Mouse (Mus musculus): ENCODE measurements at regions not wholly inside any gene's neighbourhood (a gene's known extent, or its start where the extent isn't known, plus 50 kb on each side); places are given as distances from the start of the nearest gene placed in this dataset.

GRCm38 (mm10) chr11:44000056-44000455 is 99.0 kb upstream of the Adra1b start:
- no peak overlapping the region for H3K27ac ChIP-seq (ENCODE audit: insufficient read depth, low read length)
- H3K27me3 ChIP-seq (ENCODE audit: control insufficient read depth, insufficient read depth, low read length) = no peaks in the 10 kb centered on the region
- H3K36me3 ChIP-seq (ENCODE audit: control insufficient read depth, insufficient read depth, low read length) = no peaks in the 10 kb centered on the region
- WGBS = 91% methylated on average over 4 of the region's 4 CpGs
- no peaks in the 10 kb centered on the region for H3K4me1 ChIP-seq (ENCODE audit: control insufficient read depth, insufficient read depth, insufficient read length)
- no peak for DNase-seq (ENCODE audit: low read depth in 1 of 2, low spot score in 2 of 2)
- H3K4me3 ChIP-seq (ENCODE audit: extremely low read depth, insufficient read depth, insufficient read length) = no peak overlapping the region
- no peak for TF ChIP-seq POLR2A (IDR thresholded peaks at IDR 0.05; ENCODE audit: low read depth, low read length)
- TF ChIP-seq CTCF (IDR thresholded peaks at IDR 0.05; ENCODE audit: extremely low read depth, insufficient read depth, insufficient read length, insufficient replicate concordance) = no peak

DNA sequence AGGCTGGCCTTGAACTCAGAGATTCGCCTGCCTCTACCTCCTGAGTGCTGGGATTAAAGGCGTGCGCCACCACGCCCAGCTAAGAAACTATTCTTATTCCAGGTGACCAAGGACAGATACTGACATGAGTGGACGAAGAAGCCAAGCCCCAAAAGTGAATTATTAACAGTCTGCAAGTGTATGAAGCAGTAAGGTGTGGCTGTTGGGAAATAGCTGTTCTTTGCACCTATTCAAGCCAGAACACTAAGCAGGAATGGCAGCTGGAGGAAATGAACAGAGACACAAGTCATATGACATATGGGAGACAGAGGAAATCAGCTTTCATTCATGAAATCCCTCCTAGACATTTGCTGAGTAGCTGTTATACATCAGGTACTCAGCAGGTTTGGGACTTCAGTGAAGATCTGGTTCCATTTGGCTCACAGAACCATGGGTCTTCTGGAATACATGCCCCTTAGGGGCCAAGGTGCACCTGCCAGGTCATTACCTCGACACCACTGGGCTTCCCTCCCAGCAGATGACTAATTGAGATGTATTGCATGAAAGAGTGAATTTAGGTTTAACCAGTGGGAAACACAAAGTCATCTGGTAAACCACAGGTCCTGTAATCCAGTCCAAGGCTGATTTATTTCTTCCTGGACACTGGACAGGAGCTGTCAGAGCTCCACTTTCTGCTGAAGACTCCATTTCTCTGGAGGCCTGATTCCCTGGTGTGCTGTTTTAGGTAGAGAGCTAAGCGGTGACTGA is 101.0 kb upstream of the Adra1b start:
- Histone ChIP-seq H3K27me3 (ENCODE audit: control insufficient read depth, insufficient read depth, low read length) (no peaks in the 10 kb centered on the region), H3K4me3 (ENCODE audit: extremely low read depth, insufficient read depth, insufficient read length) (no peak overlapping the region), H3K4me1 (ENCODE audit: control insufficient read depth, insufficient read depth, insufficient read length) (no peaks in the 10 kb centered on the region), H3K27ac (ENCODE audit: insufficient read depth, low read length) (no peak overlapping the region), H3K36me3 (ENCODE audit: control insufficient read depth, insufficient read depth, low read length) (no peaks in the 10 kb centered on the region)
- TF ChIP-seq POLR2A (IDR thresholded peaks at IDR 0.05; ENCODE audit: low read depth, low read length) = no peak
- TF ChIP-seq CTCF (IDR thresholded peaks at IDR 0.05; ENCODE audit: extremely low read depth, insufficient read depth, insufficient read length, insufficient replicate concordance) = no peak
- DNase-seq (ENCODE audit: low read depth in 1 of 2, low spot score in 2 of 2) = no peak
- 82% methylated on average over 7 of the region's 7 CpGs for WGBS

DNA sequence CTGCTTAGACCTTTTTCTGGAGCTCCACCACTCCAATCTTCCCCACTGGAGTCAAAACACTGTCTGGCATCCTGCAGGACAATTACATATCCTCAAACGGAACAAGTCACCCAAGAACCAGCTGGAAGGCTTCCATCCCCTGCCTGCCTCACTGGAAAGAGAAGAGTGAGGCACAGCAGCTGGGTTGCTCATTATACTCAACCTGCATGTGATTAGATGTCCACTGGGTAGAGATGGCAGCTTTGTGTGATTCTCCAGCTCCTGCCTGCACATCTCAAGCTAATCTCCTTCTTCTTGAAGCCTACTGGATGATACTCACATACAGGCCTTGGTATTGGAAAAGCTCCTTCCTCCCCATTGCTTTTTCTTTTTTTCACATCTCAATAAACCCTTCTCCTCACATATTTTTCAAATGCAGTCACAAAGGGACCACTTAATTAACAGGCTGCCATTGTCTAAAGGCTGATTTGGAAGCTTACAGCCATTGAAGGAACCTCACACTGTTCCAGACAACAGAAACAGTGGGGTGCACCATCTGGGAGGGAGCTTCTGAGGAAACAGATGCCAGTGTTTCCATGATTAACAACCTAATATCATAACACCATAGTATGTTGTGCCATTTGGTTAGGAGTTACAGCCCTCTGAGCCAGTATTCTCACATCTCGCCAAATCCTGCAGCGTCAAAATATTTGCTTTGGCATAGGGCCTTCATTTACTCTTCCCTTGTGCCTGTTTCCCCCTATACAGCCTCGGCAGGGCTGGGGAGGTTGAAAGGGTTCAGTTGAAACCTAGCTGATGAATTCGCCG is 101.9 kb upstream of the Adra1b start:
- H3K36me3 ChIP-seq (ENCODE audit: control insufficient read depth, insufficient read depth, low read length) = no peaks in the 10 kb centered on the region
- WGBS = 85% methylated on average over 6 of the region's 6 CpGs
- H3K4me1 ChIP-seq (ENCODE audit: control insufficient read depth, insufficient read depth, insufficient read length) = no peaks in the 10 kb centered on the region
- H3K4me3 ChIP-seq (ENCODE audit: extremely low read depth, insufficient read depth, insufficient read length) = no peak overlapping the region
- H3K27me3 ChIP-seq (ENCODE audit: control insufficient read depth, insufficient read depth, low read length) = no peaks in the 10 kb centered on the region
- no peak overlapping the region for H3K27ac ChIP-seq (ENCODE audit: insufficient read depth, low read length)
- TF ChIP-seq CTCF (IDR thresholded peaks at IDR 0.05; ENCODE audit: extremely low read depth, insufficient read depth, insufficient read length, insufficient replicate concordance) (no peak), POLR2A (IDR thresholded peaks at IDR 0.05; ENCODE audit: low read depth, low read length) (no peak)
- no peak for DNase-seq (ENCODE audit: low read depth in 1 of 2, low spot score in 2 of 2)

DNA sequence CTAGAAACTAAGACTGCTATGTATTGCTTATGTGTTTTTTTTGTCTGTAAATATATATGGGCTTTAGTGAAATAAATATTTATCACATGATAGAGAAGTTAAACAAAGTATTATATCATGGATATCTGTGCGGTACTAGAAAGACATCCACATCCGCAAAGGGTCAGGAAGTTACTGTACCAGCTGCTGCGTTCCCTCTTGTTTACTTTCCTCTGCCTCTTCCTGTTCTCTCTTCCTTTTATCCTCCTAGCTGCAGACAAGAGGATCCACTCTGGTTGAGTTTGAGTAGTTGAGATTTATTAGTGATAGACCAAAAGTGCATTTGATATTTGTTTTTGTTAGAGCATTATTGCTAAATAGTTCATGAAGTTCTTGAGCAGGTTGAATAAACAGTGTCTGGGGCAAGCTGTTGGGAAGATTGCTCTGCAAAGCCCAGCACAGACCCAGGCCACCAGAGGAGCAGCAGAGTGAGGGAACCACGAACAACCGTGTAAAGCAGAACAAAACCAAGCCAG is 106.6 kb upstream of the Adra1b start:
- H3K27ac ChIP-seq (ENCODE audit: insufficient read depth, low read length) = no peak overlapping the region
- DNase-seq (ENCODE audit: low read depth in 1 of 2, low spot score in 2 of 2) = no peak
- 33% methylated on average over 5 of the region's 5 CpGs for WGBS
- no peak overlapping the region for H3K4me3 ChIP-seq (ENCODE audit: extremely low read depth, insufficient read depth, insufficient read length)
- H3K27me3 ChIP-seq (ENCODE audit: control insufficient read depth, insufficient read depth, low read length) = no peaks in the 10 kb centered on the region
- H3K4me1 ChIP-seq (ENCODE audit: control insufficient read depth, insufficient read depth, insufficient read length) = no peaks in the 10 kb centered on the region
- H3K36me3 ChIP-seq (ENCODE audit: control insufficient read depth, insufficient read depth, low read length) = no peaks in the 10 kb centered on the region
- no peak for TF ChIP-seq POLR2A (IDR thresholded peaks at IDR 0.05; ENCODE audit: low read depth, low read length)
- TF ChIP-seq CTCF (IDR thresholded peaks at IDR 0.05; ENCODE audit: extremely low read depth, insufficient read depth, insufficient read length, insufficient replicate concordance) = no peak

GRCm38 (mm10) chr11:44012314-44012713 is 111.3 kb upstream of the Adra1b start:
- H3K4me3 ChIP-seq (ENCODE audit: extremely low read depth, insufficient read depth, insufficient read length) = no peak overlapping the region
- TF ChIP-seq CTCF (IDR thresholded peaks at IDR 0.05; ENCODE audit: extremely low read depth, insufficient read depth, insufficient read length, insufficient replicate concordance) (no peak), POLR2A (IDR thresholded peaks at IDR 0.05; ENCODE audit: low read depth, low read length) (no peak)
- H3K27me3 ChIP-seq (ENCODE audit: control insufficient read depth, insufficient read depth, low read length) = no peaks in the 10 kb centered on the region
- H3K36me3 ChIP-seq (ENCODE audit: control insufficient read depth, insufficient read depth, low read length) = no peaks in the 10 kb centered on the region
- no peaks in the 10 kb centered on the region for H3K4me1 ChIP-seq (ENCODE audit: control insufficient read depth, insufficient read depth, insufficient read length)
- WGBS = 64% methylated on average over 5 of the region's 5 CpGs
- no peak for DNase-seq (ENCODE audit: low read depth in 1 of 2, low spot score in 2 of 2)
- H3K27ac ChIP-seq (ENCODE audit: insufficient read depth, low read length) = no peak overlapping the region

DNA sequence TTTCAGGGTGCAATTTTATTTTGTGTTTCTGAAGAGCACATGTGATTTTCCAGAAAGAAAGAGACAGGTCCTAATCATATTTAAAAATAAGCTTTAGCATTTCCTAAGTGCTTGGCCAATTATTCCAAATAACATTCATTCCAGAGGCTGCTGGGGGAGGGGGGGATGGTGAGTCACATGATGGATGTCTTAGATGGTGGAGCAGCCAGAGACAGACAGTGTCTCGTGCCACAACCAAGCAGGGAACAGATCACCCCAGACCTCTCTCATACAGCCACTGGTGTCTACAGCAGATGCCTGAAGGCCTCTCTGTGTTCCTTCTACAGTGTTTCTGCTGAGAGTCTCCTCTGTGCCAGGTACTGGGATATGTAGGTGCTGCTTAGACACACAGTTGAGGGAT is 112.8 kb upstream of the Adra1b start:
- 58% methylated on average over 1 of the region's 1 CpGs for WGBS
- Histone ChIP-seq H3K4me3 (ENCODE audit: extremely low read depth, insufficient read depth, insufficient read length) (no peak overlapping the region), H3K27ac (ENCODE audit: insufficient read depth, low read length) (no peak overlapping the region), H3K36me3 (ENCODE audit: control insufficient read depth, insufficient read depth, low read length) (no peaks in the 10 kb centered on the region), H3K27me3 (ENCODE audit: control insufficient read depth, insufficient read depth, low read length) (no peaks in the 10 kb centered on the region), H3K4me1 (ENCODE audit: control insufficient read depth, insufficient read depth, insufficient read length) (no peaks in the 10 kb centered on the region)
- TF ChIP-seq CTCF (IDR thresholded peaks at IDR 0.05; ENCODE audit: extremely low read depth, insufficient read depth, insufficient read length, insufficient replicate concordance) = no peak
- no peak for TF ChIP-seq POLR2A (IDR thresholded peaks at IDR 0.05; ENCODE audit: low read depth, low read length)
- no peak for DNase-seq (ENCODE audit: low read depth in 1 of 2, low spot score in 2 of 2)

Data from spleen, adult 2 months (tissue).